In genomic region chr11:83815628-83816027, GRCm38 (mm10) we compare ENCODE assay signal across 9 mouse cellular contexts. TPM values are rescaled to one million over a fixed set of nuclear protein-coding genes. Genes with fewer than 3 reads are reported as not detected.
DNase-seq lines count a peak whose midpoint lies in the region; ATAC-seq and TF ChIP-seq lines count a peak whose summit lies in the region.
"Had no signal": no experiment of that assay in that cellular context is flagged by ENCODE, and none has a peak within 500 bp of the region (broad histone marks: within the 10 kb centered on the region; RNA-seq: fewer than 3 reads in every experiment).

No protein-coding gene starts in this region.

- H3K4me1 ChIP-seq in heart, embryonic 11.5 days (ENCODE audit: control insufficient read depth, insufficient read depth, low read length), result no peaks in the 10 kb centered on the region
- no peaks in the 10 kb centered on the region for H3K4me1 ChIP-seq in embryonic facial prominence, embryonic 14.5 days (ENCODE audit: control insufficient read depth, insufficient read depth, low read length)
- H3K4me1 ChIP-seq in lung, embryonic 15.5 days, result peaks cover 14% of the 10 kb centered on the region

- 12% methylated on average over 9 of the region's 9 CpGs for WGBS in heart, embryonic 11.5 days (ENCODE audit: insufficient replicate concordance)
- 14% methylated on average over 9 of the region's 9 CpGs for WGBS in embryonic facial prominence, embryonic 14.5 days
- WGBS in lung, embryonic 15.5 days, result 7% methylated on average over 9 of the region's 9 CpGs

- H3K27me3 ChIP-seq in heart, embryonic 11.5 days (ENCODE audit: control insufficient read depth, insufficient read depth, low read length), result peaks cover 3% of the 10 kb centered on the region; the same call in 1 of the 2 replicates
- peaks cover 34% of the 10 kb centered on the region for H3K27me3 ChIP-seq in C2C12 (ENCODE audit: control insufficient read depth, insufficient read depth, insufficient read length)
- H3K27me3 ChIP-seq in embryonic facial prominence, embryonic 14.5 days (replicated peaks; ENCODE audit: control insufficient read depth, insufficient read depth, low read length), result no peaks in the 10 kb centered on the region
- no peaks in the 10 kb centered on the region for H3K27me3 ChIP-seq in lung, embryonic 15.5 days

- peak; percentile 26 to 67 for DNase-seq in heart, adult 18-20 months
- DNase-seq in adrenal gland, postnatal 36 days, result peak; percentile 61 to 70
- DNase-seq in embryonic facial prominence, embryonic 14.5 days (ENCODE audit: low spot score), result peak; percentile 62
- peak; percentile 81 to 87 for DNase-seq in kidney, postnatal 4 days
- peak; percentile 28 to 80 for DNase-seq in spleen, postnatal 4 days (ENCODE audit: low spot score in 2 of 2)
- DNase-seq: liver, embryonic 13.5 days had no signal

- peak; percentile 11 for TF ChIP-seq CTCF in C2C12 (IDR thresholded peaks at IDR 0.05; ENCODE audit: control insufficient read depth, insufficient read depth, insufficient read length)

- H3K27ac ChIP-seq in heart, embryonic 11.5 days (ENCODE audit: low read depth, low read length), result no peak overlapping the region
- no peak overlapping the region for H3K27ac ChIP-seq in embryonic facial prominence, embryonic 14.5 days (replicated peaks; ENCODE audit: low read depth, low read length)
- 0 out of 2 replicates have a peak overlapping the region, but pooled peaks have one; percentile 29 for H3K27ac ChIP-seq in lung, embryonic 15.5 days
- H3K27ac ChIP-seq: liver, embryonic 13.5 days had no signal

- no peak for ATAC-seq in heart, embryonic 11.5 days (replicated peaks; ENCODE audit: insufficient number of reproducible peaks, low FRiP score, low TSS enrichment)
- no peak for ATAC-seq in embryonic facial prominence, embryonic 14.5 days (ENCODE audit: low read depth)
- ATAC-seq in lung, embryonic 15.5 days (ENCODE audit: borderline replicate concordance, extremely low read depth, low FRiP score, low TSS enrichment), result no peak

- no peak overlapping the region for H3K9ac ChIP-seq in heart, embryonic 11.5 days (ENCODE audit: low read depth, low read length)
- no peak overlapping the region for H3K9ac ChIP-seq in embryonic facial prominence, embryonic 14.5 days (ENCODE audit: low read depth, low read length)
- no peak overlapping the region for H3K9ac ChIP-seq in lung, embryonic 15.5 days
- H3K9ac ChIP-seq: liver, embryonic 13.5 days had no signal

- H3K4me2 ChIP-seq in heart, embryonic 11.5 days, result no peak overlapping the region
- H3K4me2 ChIP-seq in embryonic facial prominence, embryonic 14.5 days (ENCODE audit: low read depth, low read length), result no peak overlapping the region
- H3K4me2 ChIP-seq in lung, embryonic 15.5 days, result no peak overlapping the region
- H3K4me2 ChIP-seq: liver, embryonic 13.5 days had no signal

- H3ac ChIP-seq in C2C12 (ENCODE audit: control insufficient read depth, insufficient read length, low read depth), result no peak overlapping the region

- no peaks in the 10 kb centered on the region for H3K79me3 ChIP-seq in C2C12 (ENCODE audit: low read depth)

- H3K79me2 ChIP-seq in C2C12 (ENCODE audit: control insufficient read depth, insufficient read depth), result no peaks in the 10 kb centered on the region

- no peaks in the 10 kb centered on the region for H3K36me3 ChIP-seq in heart, embryonic 11.5 days (ENCODE audit: control insufficient read depth, insufficient read depth, low read length)
- H3K36me3 ChIP-seq in C2C12 (ENCODE audit: control insufficient read depth, insufficient read depth), result no peaks in the 10 kb centered on the region
- H3K36me3 ChIP-seq in embryonic facial prominence, embryonic 14.5 days (ENCODE audit: control insufficient read depth, insufficient read depth, low read length), result no peaks in the 10 kb centered on the region
- no peaks in the 10 kb centered on the region for H3K36me3 ChIP-seq in lung, embryonic 15.5 days
- H3K36me3 ChIP-seq: liver, embryonic 13.5 days had no signal

- no peak overlapping the region for H3K4me3 ChIP-seq in heart, embryonic 11.5 days (ENCODE audit: low read depth, low read length)
- H3K4me3 ChIP-seq in C2C12 (ENCODE audit: insufficient read depth, poor library complexity, severe bottlenecking), result no peak overlapping the region
- H3K4me3 ChIP-seq in embryonic facial prominence, embryonic 14.5 days (ENCODE audit: low read depth, low read length), result no peak overlapping the region
- H3K4me3 ChIP-seq in lung, embryonic 15.5 days, result no peak overlapping the region
- H3K4me3 ChIP-seq: liver, embryonic 13.5 days had no signal

- H3K9me3 ChIP-seq in heart, embryonic 11.5 days (replicated peaks; ENCODE audit: control insufficient read depth, low read length), result no peaks in the 10 kb centered on the region
- H3K9me3 ChIP-seq in embryonic facial prominence, embryonic 14.5 days (ENCODE audit: control insufficient read depth, low read length), result no peaks in the 10 kb centered on the region
- H3K9me3 ChIP-seq in lung, embryonic 15.5 days, result no peaks in the 10 kb centered on the region
- H3K9me3 ChIP-seq: liver, embryonic 13.5 days had no signal

TF ChIP-seq in C2C12, 6 proteins besides CTCF, POLR2A, EP300 and RAD21:
- TF ChIP-seq MYOD1 (IDR thresholded peaks at IDR 0.05; ENCODE audit: control insufficient read depth, insufficient read length, low read depth) (no peak), MYOG (IDR thresholded peaks at IDR 0.05; ENCODE audit: control insufficient read depth, extremely low read depth, insufficient read length) (no peak), FOSL1 (IDR thresholded peaks at IDR 0.05; ENCODE audit: insufficient read depth, low read length, poor library complexity, severe bottlenecking) (no peak), MAX (IDR thresholded peaks at IDR 0.05) (no peak), USF1 (IDR thresholded peaks at IDR 0.05; ENCODE audit: low read depth) (no peak), CEBPB (IDR thresholded peaks at IDR 0.05; ENCODE audit: low read depth) (no peak)

RNA-seq across cellular contexts. Expression of gene Hnf1b, which starts 34.2 kb away (rescaled TPM):
- total RNA-seq in heart, adult 18-20 months (2021), result under 1 TPM in 1 of 2 experiments, not detected in 1; 0.21 TPM
- 0.30 TPM in 1 of 2 replicates, not detected in the other for polyA plus RNA-seq in heart, embryonic 11.5 days (2014; fragmentation: Nextera tagmentation; extraction: Ambion mirVana)
- not detected for polyA plus RNA-seq in C2C12 (2012; fragmentation: generic; extraction: Trizol)
- not detected for total RNA-seq in adrenal gland, postnatal 36 days (2021)
- polyA plus RNA-seq in embryonic facial prominence, embryonic 14.5 days (2014; fragmentation: Nextera tagmentation; extraction: Ambion mirVana), result 0.09 TPM in 1 of 2 replicates, not detected in the other
- polyA plus RNA-seq in lung, embryonic 15.5 days (2015; fragmentation: Nextera tagmentation; extraction: Ambion mirVana), result 8.3 and 9.5 TPM in 2 replicates
